Mouse (Mus musculus): ENCODE measurements around the gene Gm30191.
"Not testable (repeated sequence)": the region's sequence is repeated elsewhere in the genome, so short reads cannot be mapped to it uniquely, and the experiment has no call there.

Gm30191 gene

GRCm38 (mm10) chr4:134287575-134288025 is 40.9 kb downstream of the Gm30191 start, which contains the start of gene Pdik1l:
Pdik1l (minus strand) TSS chr4:134287895.
- peak; percentile 78 to 79 for DNase-seq

DNA sequence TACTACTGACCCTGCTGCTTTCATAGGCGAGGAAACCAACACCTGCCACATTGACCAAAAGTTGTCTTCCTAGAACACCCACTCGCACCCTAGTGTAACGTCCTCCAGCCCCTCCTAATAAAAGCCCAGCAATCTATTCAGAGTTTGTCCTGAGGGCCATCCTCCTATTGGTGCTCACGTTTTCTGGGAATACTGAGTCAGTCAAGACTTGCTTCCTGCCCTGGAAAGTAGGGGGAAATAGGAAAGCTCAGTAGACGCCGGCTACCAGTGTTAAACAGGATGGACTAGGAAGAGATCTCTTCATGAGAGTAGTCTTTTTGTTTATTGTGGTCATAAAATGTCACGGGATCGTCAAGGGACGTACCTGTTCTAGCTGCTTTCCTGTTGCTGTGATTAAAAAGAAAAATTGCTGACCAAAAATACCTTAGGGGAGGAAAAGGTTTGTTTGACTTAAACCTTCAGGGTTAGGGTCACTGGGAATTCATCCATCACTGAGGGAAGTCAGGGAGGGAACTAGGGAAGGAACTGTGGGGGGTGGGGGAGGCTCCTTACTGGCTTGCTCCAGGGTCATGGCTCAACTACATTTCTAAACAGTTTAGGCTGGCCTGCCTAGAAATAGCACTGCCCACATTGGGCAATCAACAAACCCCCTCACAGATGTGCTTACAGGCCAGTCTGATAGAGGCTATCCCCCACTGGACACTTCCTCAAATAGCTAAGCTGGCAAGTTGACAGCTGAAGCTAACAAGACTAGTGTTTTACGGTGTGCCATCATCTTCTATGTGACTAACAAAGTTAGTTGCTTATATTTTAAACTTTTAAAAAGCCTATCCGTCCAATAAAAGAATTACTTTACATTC is 41.9 kb downstream of the Gm30191 start:
- no peak for DNase-seq

DNA sequence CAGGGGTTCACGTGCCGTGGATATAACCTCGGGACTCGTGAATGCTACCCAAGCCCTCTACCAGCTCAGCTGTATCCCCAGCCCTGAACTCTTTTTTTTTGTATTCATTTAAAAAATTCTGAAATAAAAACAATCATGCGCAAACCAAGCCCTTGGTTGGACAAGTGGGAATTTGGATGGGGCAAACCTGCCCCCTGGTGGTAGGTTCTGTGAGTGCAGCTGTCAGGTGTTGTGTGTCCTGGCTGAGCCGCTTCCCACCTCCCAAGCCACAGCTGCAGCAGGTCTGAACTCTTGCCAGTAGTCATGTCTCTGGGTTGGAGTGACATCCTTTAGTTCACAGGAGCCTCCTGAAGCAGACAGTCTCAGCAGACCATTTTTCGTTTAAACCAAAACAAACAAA is 45.3 kb downstream of the Gm30191 start:
- DNase-seq = peak; percentile 62 to 82

- DNase-seq = peak in 1 of 2 experiments; percentile 7
Measured at GRCm38 (mm10) chr4:134293061-134293691, 46.4 kb downstream of the Gm30191 start.

DNA sequence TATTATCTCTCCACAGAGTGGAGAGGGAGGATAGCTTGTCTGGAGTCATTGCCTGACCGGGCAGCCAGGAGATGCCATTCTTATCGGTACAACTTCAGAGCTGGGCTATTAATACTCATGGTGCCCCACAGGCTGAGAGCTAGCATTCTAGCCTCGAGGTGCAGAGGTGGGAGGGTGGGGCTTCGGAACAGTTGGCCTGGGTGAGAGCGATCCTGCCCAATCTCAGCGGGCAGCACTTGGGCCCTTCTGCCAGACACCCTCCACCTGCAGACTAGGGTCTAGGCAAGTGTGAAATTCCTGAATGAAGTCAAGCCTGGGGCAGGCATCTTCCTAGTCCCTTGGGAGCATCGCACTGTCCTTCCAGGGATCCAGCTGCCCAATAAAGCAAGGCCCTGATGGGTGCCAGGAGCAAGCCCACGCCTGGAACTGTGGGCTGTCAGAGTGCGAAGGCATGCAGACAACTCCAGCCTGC is 47.0 kb downstream of the Gm30191 start:
- no peak for DNase-seq

DNA sequence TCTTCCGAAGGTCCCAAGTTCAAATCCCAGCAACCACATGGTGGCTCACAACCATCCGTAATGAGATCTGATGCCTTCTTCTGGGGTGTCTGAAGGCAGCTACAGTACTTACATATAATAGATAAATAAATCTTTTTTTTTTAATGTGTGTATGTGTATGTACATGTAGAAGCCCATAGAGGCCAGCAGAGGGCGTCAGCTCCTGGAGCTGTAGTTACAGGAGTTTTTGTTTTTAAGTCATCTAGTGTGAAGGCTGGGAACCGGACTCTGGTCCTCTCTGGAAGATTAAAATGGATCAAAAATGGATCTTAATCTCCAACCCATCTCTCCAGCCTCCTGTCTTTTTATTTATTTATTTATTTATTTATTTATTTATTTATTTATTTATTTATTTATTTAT is 49.4 kb downstream of the Gm30191 start:
- not testable (repeated sequence) for DNase-seq

- no peak for DNase-seq
Measured at GRCm38 (mm10) chr4:134296523-134296922, 49.8 kb downstream of the Gm30191 start.

DNA sequence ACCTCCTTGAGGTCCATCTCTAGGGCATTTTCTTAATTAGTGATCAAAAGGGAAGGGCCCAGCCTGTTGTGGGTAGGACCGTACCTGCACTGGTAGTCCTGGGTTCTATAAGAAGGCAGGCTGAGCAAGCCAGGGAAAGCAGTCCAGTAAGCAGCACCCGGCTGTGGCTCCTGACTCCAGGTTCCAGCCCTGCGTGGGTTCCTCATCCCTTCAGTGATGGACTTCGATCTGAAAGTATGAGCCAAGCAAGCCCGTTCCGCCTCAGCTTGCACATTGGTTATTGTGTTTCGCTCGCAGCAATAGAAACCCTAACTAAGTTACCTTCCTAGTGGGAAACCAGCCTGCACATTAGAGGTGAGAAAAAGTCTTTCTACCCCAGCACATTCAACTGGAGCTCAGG is 50.6 kb downstream of the Gm30191 start:
- no peak for DNase-seq

DNA sequence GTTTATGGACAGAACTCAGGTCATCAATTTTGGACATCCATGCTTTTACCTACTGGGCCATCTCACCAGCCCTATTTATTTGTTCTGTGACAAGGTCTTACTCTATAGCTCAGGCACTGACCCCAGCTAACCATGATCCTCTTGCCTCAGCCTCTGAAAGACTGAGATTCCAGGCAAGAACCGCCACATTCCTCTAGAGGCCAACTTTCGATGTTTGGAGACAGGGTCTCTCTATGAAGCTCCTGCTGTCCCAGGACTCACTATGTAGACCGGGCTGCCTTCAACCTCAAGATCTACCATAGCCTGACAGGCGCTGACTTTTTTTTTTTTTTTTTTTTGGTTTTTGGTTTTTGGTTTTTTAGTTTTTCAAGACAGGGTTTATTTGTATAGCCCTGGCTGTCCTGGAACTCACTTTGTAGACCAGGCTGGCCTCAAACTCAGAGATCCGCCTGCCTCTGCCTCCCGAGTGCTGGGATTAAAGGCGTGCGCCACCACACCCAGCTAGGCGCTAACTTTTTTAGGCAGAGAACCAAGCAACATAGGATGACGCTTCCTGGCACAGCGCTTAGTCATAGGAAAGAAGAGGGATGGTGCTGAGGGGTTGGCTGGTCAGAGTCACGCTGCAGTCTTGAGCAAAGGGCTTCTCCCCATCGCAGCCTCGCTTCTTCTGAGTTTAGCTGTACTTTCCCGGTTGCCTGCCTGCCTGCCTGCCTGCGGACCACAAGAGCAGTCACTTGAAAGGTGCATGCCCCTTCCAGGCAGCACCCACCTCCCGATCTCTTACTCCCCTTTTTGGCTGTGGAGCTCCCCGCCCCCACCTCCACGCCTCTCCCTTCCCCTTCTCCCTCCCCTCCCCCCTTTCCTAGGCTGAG is 52.1 kb downstream of the Gm30191 start:
- no peak for DNase-seq

DNA sequence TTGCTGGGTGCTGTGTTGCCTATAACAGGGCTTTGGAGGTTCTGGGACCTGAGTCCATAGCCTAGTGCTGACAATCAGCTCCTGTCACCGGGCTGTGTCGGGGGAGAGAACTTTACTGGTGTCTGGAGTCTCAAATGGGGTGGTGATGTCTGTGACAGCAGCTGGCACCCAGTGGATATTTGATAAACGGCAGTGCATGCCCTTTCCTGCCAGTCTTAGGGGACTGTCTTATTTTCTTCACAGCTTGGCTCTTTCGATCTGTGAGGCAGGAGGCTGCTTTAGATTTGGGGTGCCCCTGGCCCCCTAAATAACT is 52.7 kb downstream of the Gm30191 start:
- DNase-seq = no peak

Measured in cerebellum, adult 18-20 months (tissue).